Mouse (Mus musculus): ENCODE results near the gene Ybx2.
"Not testable (repeated sequence)": the region's sequence is repeated elsewhere in the genome, so short reads cannot be mapped to it uniquely, and the experiment has no call there.

The Ybx2 gene

DNA sequence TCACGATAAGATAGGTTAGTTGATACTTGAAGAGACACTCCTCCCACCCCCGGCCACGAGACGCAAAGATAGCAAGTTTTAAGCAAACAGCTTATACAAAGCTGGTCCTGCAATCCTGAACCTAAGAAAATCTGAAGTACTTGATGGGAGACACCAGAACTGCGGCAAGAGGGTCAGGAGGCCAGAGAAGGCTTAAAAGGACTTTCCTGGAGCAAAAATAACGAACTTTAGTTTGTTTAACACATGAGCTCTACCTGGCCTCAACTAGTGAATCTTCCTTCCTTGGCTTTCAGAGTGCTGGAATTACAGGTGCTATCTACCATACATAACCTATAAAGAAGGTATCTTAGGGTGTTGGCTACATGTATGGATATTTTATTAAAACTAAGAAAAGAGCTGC lies 915 bp upstream of the Ybx2 start:
- DNase-seq (ENCODE audit: low spot score in 2 of 2) = no peak

GRCm38 (mm10) chr11:69936156-69936555 lies 560 bp downstream of the Ybx2 start:
- peak in 1 of 2 experiments; percentile 35 for DNase-seq (ENCODE audit: low spot score in 2 of 2)

DNA sequence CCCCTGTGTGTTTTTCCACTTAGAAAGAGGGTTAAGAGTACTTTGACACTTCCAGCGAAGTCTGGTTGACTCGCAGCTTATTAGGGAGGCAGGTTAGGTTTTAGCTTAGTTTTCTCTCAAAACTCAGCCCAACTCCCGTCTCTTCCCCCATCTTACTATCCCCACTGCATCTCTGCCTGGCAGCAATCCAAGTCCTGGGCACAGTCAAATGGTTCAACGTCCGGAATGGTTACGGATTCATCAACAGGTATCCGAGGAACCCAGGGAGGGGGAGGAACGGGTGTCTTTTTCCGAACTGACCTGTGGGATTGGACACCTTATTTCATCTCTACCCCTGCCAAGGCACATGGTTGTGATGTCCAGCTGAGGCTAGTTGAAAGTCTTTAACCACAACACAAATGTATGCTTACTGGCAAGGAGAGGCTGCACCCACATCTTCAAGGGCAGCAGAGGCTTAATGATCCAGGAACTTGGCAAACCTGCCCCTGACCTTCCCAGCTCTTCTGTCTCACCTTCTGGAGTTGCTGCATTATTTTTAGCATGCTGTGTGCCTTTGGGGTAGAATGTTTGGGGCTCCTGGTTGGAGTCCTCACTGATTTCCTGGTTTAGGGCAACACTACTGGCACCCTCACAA lies 1.2 kb downstream of the Ybx2 start:
- no peak for DNase-seq (ENCODE audit: low spot score in 2 of 2)

GRCm38 (mm10) chr11:69937385-69937784 lies 1.8 kb downstream of the Ybx2 start:
- DNase-seq (ENCODE audit: low spot score in 2 of 2) = no peak

GRCm38 (mm10) chr11:69937834-69938233 lies 2.2 kb downstream of the Ybx2 start:
- DNase-seq (ENCODE audit: low spot score in 2 of 2) = no peak

GRCm38 (mm10) chr11:69938401-69938979 lies 2.9 kb downstream of the Ybx2 start:
- no peak for DNase-seq (ENCODE audit: low spot score in 2 of 2)

DNA sequence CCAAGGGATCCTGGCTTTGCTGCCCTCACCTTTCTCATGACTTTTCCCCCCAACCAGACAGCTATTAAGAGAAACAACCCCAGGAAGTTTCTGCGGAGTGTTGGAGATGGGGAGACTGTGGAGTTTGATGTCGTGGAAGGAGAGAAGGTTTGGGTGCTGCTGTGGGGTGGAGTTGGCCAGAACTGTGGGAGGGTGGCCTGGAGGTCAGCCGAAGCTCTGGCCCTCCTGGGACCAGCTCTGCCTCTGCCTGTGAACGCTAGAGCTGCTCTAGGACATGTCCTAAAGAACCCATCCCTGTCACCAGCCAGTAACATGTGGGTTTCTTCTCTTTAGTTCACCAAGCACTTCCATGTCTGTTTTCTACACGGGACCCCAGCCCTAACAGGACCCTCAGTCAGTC lies 3.6 kb downstream of the Ybx2 start:
- no peak for DNase-seq (ENCODE audit: low spot score in 2 of 2)

DNA sequence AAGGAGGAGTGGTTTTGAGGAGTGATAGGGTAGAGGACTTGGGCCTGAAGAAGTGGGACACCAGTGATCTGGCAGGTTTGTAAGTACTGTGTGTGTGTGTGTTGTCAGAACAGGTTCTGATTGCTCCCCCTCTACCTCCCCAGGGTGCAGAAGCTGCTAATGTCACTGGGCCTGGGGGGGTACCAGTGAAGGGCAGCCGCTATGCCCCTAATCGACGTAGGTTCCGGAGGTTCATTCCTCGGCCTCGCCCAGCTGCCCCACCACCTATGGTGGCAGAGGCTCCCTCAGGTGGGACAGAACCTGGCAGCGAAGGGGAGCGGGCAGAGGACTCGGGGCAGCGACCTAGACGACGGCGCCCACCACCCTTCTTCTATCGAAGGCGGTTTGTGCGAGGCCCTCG lies 4.1 kb downstream of the Ybx2 start:
- DNase-seq (ENCODE audit: low spot score in 2 of 2) = no peak

GRCm38 (mm10) chr11:69940962-69941361 lies 5.4 kb downstream of the Ybx2 start:
- DNase-seq (ENCODE audit: low spot score in 2 of 2) = peak in 1 of 2 experiments; percentile 66

GRCm38 (mm10) chr11:69945216-69945615 lies 9.6 kb downstream of the Ybx2 start:
- no peak for DNase-seq (ENCODE audit: low spot score in 2 of 2)

GRCm38 (mm10) chr11:69945997-69946891 lies 10.6 kb downstream of the Ybx2 start:
- no peak for DNase-seq (ENCODE audit: low spot score in 2 of 2)

- DNase-seq (ENCODE audit: low spot score in 2 of 2) = no peak
These were observed 11.9 kb downstream of the Ybx2 start for GRCm38 (mm10) chr11:69947337-69948065.

DNA sequence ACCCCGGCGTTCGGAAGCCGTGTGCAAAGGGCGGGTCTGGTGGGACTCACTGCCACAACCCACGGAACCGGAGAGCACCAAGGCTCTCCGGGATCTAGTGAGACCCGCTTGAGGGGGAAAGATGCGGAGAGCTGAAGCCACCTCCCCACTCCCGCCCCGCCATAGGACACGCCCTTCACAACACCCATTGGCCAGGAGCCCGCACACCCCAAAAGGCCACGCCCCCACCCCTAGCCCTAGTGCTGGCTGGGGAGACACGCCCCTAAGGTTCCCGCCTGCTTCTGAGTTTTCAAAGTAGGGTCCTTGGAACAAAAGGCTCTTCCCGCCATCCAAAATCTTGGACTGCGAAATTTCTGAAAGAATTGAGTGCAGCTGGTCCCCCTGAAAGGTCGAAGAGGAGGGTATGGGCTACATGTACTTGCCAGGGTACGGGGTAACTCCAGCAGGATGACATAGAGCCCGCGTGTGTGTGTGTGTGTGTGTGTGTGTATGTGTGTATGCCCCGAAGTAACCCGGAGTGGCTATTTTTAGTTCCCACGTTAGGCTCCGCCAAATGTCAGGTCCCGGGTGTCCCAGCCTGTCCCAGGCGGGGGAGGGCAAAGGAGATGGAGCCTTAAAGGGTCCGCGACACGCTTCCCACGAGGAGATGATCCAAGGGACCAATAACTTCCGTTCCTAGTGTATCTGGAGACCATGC lies 12.6 kb downstream of the Ybx2 start, which contains the start of gene Slc2a4:
Gene Slc2a4 (minus strand): TSS at position 123 of the 697 bp plus-strand sequence.
- DNase-seq (ENCODE audit: low spot score in 2 of 2) = peak; percentile 66 to 92

DNA sequence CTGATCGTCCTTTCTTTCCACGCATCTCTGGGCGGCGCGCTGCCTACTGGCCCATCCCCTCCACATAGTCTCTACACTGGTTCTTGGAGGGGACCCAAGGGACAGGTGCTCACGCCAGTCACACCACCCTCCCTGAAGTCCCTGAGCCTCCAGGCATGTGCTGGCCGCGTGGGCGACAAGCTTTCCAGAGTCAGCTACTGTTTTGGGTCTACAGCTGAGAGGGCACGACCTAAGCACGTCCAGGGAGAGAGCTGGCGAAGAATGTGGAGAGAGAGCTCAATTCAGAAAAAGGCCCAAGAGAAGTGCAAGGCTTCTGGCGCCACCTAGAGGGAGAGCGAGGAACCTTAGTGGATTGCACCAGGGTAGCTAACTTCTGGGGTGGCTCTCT lies 13.2 kb downstream of the Ybx2 start:
- peak; percentile 72 to 87 for DNase-seq (ENCODE audit: low spot score in 2 of 2)

DNA sequence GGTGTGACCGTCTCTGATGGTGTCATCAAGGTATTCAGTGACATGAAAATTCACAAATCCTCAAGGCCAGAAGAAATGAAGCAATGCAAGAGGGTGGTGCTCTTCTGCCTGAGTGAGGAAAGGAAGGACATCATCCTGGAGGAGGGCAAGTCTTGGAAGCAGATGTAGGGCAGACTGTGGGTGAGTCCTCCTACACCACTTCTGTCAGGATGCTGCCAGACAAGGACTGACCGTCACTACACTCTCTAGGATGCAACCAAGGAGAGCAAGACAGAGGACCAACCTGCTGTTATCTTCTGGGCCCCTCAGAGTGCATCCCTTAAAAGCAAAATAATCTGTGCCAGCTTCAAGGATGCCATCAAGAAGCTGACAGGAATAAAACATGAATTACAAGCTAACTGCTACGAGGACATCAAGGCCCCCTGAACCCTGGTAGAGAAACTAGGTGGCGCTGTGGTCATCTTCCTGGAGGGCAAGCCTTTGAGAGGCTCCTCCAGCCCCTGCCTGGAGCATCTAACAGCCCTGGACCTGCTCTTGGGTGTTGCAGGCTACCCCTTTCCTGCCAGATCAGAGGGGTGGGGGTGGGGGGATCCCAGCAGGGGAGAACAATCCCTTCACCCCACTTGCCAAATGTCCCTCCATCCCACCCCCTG lies 15.3 kb downstream of the Ybx2 start:
- no peak for DNase-seq (ENCODE audit: low spot score in 2 of 2)

DNA sequence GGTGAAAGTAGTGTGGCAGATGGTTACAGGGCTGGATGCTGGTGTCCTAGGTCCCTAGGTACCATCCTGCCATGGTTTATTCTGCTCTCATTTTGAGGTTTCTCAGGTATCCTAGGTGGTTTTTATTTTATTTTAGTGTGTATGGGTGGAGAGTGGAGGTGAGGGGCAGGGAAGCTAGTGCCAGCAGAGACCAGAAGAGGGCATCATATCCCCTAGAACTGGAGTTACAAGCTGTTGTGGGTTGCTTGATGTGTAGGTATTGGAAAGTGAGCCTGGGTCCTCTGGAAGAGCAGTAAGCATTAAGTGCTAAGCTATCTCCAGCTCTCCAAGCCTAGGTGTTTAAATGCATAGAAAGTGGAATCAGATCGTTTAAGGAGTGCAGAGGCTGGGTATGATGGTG lies 16.7 kb downstream of the Ybx2 start:
- DNase-seq (ENCODE audit: low spot score in 2 of 2) = no peak

- DNase-seq (ENCODE audit: low spot score in 2 of 2) = no peak
These were observed 17.8 kb downstream of the Ybx2 start for GRCm38 (mm10) chr11:69953267-69953915.

DNA sequence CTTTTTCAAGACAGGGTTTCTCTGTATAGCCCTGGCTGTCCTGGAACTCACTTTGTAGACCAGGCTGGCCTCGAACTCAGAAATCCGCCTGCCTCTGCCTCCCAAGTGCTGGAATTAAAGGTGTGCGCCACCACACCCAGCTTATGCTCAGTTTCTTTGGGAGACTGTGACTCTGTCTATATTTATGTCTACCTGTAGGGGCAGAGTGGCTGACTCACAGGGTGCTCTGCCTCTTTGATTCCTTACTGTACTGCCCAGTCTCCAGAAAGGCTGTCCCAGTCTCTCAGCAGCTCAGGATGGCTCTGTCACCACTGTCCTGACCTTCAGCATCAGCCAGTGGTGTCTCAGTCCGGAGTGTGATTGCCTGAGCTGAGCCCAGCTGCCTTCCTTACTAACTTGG lies 20.0 kb downstream of the Ybx2 start:
- not testable (repeated sequence) for DNase-seq (ENCODE audit: low spot score in 2 of 2)

DNA sequence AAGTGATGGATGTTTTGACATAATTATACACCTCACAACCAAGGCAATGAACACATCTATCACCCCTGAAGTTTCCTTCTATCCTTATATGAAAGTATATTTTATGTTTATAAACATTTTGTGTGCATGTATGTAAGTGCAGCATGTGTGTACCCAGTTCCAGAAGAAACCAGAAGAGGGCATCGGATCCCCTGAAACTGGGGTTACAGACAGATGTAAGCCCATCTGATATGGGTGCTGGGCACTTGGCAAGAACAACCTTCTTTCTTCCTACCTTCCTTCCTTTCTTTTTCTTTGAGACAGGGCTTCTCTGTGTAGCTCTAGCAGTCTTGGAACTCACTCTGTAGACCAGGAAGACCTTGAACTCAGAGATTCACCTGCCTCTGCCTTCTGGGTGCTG lies 20.6 kb downstream of the Ybx2 start:
- DNase-seq (ENCODE audit: low spot score in 2 of 2) = no peak

GRCm38 (mm10) chr11:69960616-69961015 lies 25.0 kb downstream of the Ybx2 start:
- no peak for DNase-seq (ENCODE audit: low spot score in 2 of 2)
